Mouse (Mus musculus) lung, adult 10 weeks (tissue): ENCODE data around the gene Exoc2. TPM values are rescaled to one million over a fixed set of nuclear protein-coding genes. Genes with fewer than 3 reads are reported as not detected.

Experiments used
- polyA plus RNA-seq: library from polyadenylated mRNA; stranded (reverse); fragments of 350-450 nt; fragmentation: Illumina TruSeq; extraction: RNeasy Lipid Tissue Mini Kit (QIAGEN cat#74804); gene quantifications from one replicate; pipeline ENCODE4 v1.2.3, GENCODE M21; 2014; ENCODE audit warnings: low read depth, low replicate concordance; ENCODE audit not compliant: insufficient read depth

Gene Exoc2
- 12.5 TPM for polyA plus RNA-seq

GRCm38 (mm10) chr13:30973501-30974246 is at the start of gene Exoc2, which contains the start of gene Gm5447:
Exoc2 (minus strand) TSS chr13:30974093.
Gm5447 (plus strand) TSS chr13:30974204.

GRCm38 (mm10) chr13:30947540-30947939 is 26.4 kb downstream of the Exoc2 start, which contains the start of gene Hus1b:
Hus1b (minus strand) TSS chr13:30947759.

Other genes starting within 250 kb of the Exoc2 start
- gene Irf4, start 224.9 kb downstream of the Exoc2 start, polyA plus RNA-seq: 2.5 TPM
- gene Hus1b, start 26.3 kb downstream of the Exoc2 start, polyA plus RNA-seq: 0.28 TPM
- not detected for gene Gm5447, start 111 bp upstream of the Exoc2 start, polyA plus RNA-seq